Mouse (Mus musculus) cerebellum, postnatal 36 days (tissue): ENCODE results near the gene Gm16506.
"Not testable (repeated sequence)": the region's sequence is repeated elsewhere in the genome, so short reads cannot be mapped to it uniquely, and the experiment has no call there.

Experiments used
- DNase-seq, 2 experiments: peaks; one replicate each; pipeline ENCODE4 v3.0.0; 2021 to 2022; ENCODE audit warnings: mixed read lengths in 2 of 2

Gm16506 gene

DNA sequence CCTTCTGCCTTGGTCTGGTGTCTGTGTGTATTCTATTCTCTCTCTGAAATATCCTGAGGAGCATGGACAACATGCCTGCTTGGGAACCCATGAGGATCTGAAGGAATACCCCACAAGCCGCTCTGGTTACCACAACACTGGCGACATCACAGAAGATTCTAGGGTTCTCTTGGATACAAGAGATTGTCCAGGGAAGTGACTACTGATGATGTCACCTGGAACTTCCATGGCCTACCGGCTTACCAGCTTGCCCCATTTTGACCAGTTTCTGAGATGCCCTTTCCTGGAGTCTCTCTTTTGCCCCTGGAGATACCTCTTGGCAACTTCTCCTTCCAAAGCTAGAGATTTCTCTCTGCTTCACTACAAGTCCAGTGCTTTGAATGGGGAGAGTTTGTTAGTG is at the start of gene Gm16506:
TSS of gene Gm16506 (minus strand) at position 101 of the 400 bp plus-strand sequence.
- not testable (repeated sequence) for DNase-seq

DNA sequence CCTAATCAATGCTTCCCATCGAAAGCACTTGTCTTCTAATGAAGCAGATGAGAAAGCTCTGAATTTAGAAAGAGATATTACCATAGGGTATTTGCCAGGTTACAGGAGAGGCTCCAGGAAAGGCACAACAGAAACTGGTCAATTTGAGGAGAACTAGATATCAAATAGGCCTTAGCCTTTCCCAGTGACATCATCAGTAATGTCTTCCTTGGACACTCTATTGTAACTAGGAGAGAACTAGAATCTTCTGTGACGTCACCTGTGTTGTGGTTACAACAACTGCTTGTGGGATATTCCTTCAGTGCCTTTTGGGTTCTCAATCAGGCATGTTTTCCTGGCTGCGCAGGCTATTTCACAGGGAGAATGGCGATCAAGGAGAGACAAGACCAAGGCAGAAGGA is 20.3 kb upstream of the Gm16506 start, which contains the start of gene Gm6526:
TSS of gene Gm6526 (plus strand) at position 301 of the 400 bp plus-strand sequence.
- not testable (repeated sequence) for DNase-seq

DNA sequence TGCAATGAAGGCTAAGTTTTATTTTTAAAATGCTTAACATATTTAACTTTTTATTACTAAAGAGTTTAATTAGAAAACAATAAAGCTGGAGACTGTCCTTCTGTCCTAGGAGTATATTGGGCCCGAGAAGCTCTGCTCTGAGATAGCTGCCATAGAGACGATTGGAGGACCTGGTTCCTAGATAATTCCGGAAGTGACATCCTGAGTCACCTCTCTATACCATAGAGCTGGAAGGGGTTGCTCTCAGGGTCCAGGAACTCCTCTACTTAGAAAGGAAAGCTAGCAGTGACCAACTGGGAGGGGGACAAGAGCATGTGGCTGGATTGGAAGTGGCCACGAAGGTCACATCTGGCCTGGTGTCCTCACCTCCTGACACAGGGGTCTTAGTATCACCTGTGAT is 29.7 kb downstream of the Gm16506 start, which contains the start of gene Gm7324:
TSS of gene Gm7324 (plus strand) at position 208 of the 400 bp plus-strand sequence.
- not testable (repeated sequence) for DNase-seq

DNA sequence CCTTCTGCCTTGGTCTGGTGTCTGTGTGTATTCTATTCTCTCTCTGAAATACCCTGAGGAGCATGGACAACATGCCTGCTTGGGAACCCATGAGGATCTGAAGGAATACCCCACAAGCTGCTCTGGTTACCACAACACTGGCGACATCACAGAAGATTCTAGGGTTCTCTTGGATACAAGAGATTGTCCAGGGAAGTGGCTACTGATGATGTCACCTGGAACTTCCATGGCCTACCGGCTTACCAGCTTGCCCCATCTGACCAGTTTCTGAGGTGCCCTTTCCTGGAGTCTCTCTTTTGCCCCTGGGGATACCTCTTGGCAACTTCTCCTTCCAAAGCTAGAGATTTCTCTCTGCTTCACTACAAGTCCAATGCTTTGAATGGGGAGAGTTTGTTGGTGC is 50.2 kb downstream of the Gm16506 start, which contains the start of gene Gm8165:
TSS of gene Gm8165 (minus strand) at position 101 of the 400 bp plus-strand sequence.
- not testable (repeated sequence) for DNase-seq
